Mouse (Mus musculus): ENCODE data around the gene BC024978. TPM values are rescaled to one million over a fixed set of nuclear protein-coding genes. Genes with fewer than 3 reads are reported as not detected.

Gene BC024978
- total RNA-seq, 2 experiments from 2014 or later: 9.2 to 13.3 TPM

DNA sequence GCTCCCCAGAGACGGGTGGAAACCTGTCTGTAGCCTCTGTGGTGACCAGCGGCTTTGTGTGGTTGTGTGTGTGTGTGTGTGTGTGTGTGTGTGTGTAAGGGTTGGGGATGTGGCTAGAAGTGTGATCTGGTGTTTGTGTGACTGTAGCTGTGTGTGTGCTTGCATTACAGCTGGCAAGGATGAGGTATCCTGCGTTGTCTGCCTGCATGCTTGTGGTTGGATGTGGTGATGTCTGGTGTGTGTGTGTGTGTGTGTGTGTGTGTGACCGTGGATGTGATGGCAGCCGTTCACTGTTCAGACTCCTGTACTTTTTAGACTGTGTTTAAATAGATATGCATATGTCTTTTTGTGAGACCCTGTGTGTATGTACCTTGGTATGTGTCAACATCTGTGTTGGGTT, 64.2 kb downstream of the BC024978 start:
- no peak for DNase-seq

Small RNA genes within 50 kb of the gene (microRNA-seq; reads per million reads assigned to microRNA genes)
- gene Mir1191 (0 to 0.32 reads per million in 2 experiments), gene Mir3101 (0.25 to 0.32 reads per million in 2 experiments)

Other genes starting within 250 kb of the BC024978 start
- gene Cyp2a12, start 166.7 kb upstream of the BC024978 start, total RNA-seq (2021): under 1 TPM in 1 of 2 experiments, not detected in 1; 0.20 TPM
- gene Cyp2f2, start 75.9 kb upstream of the BC024978 start, total RNA-seq (2021): under 1 TPM in 1 of 2 experiments, not detected in 1; 0.28 TPM
- not detected for gene Cyp2t4, start 42.1 kb upstream of the BC024978 start, total RNA-seq (2021)
- 10 to 100 TPM; 83.9 to 91.4 TPM for gene Egln2, start 29.0 kb upstream of the BC024978 start, total RNA-seq (2021)
- gene Rab4b, start 16.9 kb upstream of the BC024978 start, total RNA-seq (2021): 10 to 100 TPM; 22.7 to 25.2 TPM
- gene Gm21983, start 14.7 kb upstream of the BC024978 start, total RNA-seq (2021): not detected
- not detected for gene Mia, start 14.6 kb upstream of the BC024978 start, total RNA-seq (2021)
- gene Snrpa, start 490 bp downstream of the BC024978 start, total RNA-seq (2021): 10 to 100 TPM; 38.8 to 42.1 TPM
- gene Itpkc, start 32.9 kb downstream of the BC024978 start, total RNA-seq (2021): 1 to 10 TPM; 4.3 to 6.3 TPM
- 1 to 10 TPM; 4.2 to 6.4 TPM for gene Coq8b, start 37.2 kb downstream of the BC024978 start, total RNA-seq (2021)
- gene Numbl, start 62.7 kb downstream of the BC024978 start, total RNA-seq (2021): 10 to 100 TPM; 14.7 to 17.0 TPM
- 100 to 1,000 TPM; 131 to 165 TPM for gene Ltbp4, start 141.9 kb downstream of the BC024978 start, total RNA-seq (2021)
- 1 to 10 TPM; 6.1 to 8.1 TPM for gene Shkbp1, start 160.2 kb downstream of the BC024978 start, total RNA-seq (2021)
- not detected for gene Gm20479, start 161.6 kb downstream of the BC024978 start, total RNA-seq (2021)

Measured in gastrocnemius, postnatal 10 days (tissue).